Mouse (Mus musculus) liver, adult 2 months (tissue): ENCODE data around the gene Saa4. TPM values are rescaled to one million over a fixed set of nuclear protein-coding genes. Genes with fewer than 3 reads are reported as not detected.

Experiments
- DNase-seq: peaks from one replicate; pipeline ENCODE4 v3.0.0-alpha.2; 2011; ENCODE audit warnings: low read depth, low spot score; ENCODE audit errors: extremely low read depth
- H3K27ac ChIP-seq: fragments of 200-500 bp; replicated peaks from 2 replicates; pipeline ENCODE4 v1.5.1; 2012; ENCODE audit warnings: low read depth, mild to moderate bottlenecking, control low read depth, inconsistent platforms, low read length; ENCODE audit not compliant: insufficient read depth
- H3K27me3 ChIP-seq: fragments of 200-500 bp; 2 replicates; pipeline ENCODE4 v1.6.1; 2012; ENCODE audit warnings: mild to moderate bottlenecking, moderate library complexity, low read length, inconsistent platforms; ENCODE audit not compliant: control insufficient read depth, insufficient read depth
- H3K36me3 ChIP-seq: fragments of 200-500 bp; 2 replicates; pipeline ENCODE4 v1.6.1; 2012; ENCODE audit warnings: low read length, inconsistent platforms; ENCODE audit not compliant: control insufficient read depth, insufficient read depth
- H3K4me1 ChIP-seq: fragments of 200-500 bp; 2 replicates; pipeline ENCODE4 v1.6.1; 2011; ENCODE audit warnings: low read length; ENCODE audit not compliant: control insufficient read depth, insufficient read depth
- H3K4me3 ChIP-seq: fragments of 200-500 bp; 2 replicates; pipeline ENCODE4 v1.5.1; 2011; ENCODE audit warnings: low read depth, mild to moderate bottlenecking, control low read depth, low read length, moderate library complexity; ENCODE audit not compliant: insufficient read depth
- H3K79me2 ChIP-seq: fragments of 200-500 bp; 2 replicates; pipeline ENCODE4 v1.6.1; 2012; ENCODE audit warnings: inconsistent platforms, mild to moderate bottlenecking, low read length, moderate library complexity; ENCODE audit not compliant: control insufficient read depth, insufficient read depth
- H3K9ac ChIP-seq: fragments of 200-500 bp; 2 replicates; pipeline ENCODE4 v1.6.1; 2012; ENCODE audit warnings: low read depth, mild to moderate bottlenecking, control low read depth, inconsistent platforms, low read length
- CTCF ChIP-seq: fragments of 200-500 bp; IDR thresholded peaks from 2 replicates; pipeline ENCODE4 v1.5.1; 2011; ENCODE audit warnings: low read depth, low read length, control low read depth
- POLR2A ChIP-seq: fragments of 200-500 bp; IDR thresholded peaks from 2 replicates; pipeline ENCODE4 v1.6.1; 2011; ENCODE audit warnings: low read length, control low read depth; ENCODE audit not compliant: insufficient read depth; ENCODE audit errors: extremely low read depth
- WGBS: fragments of 180-500 bp; shearing (Covaris S2); methylation state at CpG from one replicate; pipeline ENCODE4 v1.1.7; 2018; 5-methylcytosine and 5-hydroxymethylcytosine counted together
- polyA plus RNA-seq: library from polyadenylated mRNA; depleted of rRNA; stranded (reverse); fragments of >200 nt; gene quantifications from 2 replicates; pipeline ENCODE4 v1.2.3, GENCODE M21; 2012; rRNA removed
- total RNA-seq: library from RNA; depleted of rRNA; stranded (reverse); fragments of >200 nt; gene quantifications from 2 replicates; pipeline ENCODE4 v1.2.3, GENCODE M21; 2014; rRNA removed

Gene Saa4
- total and polyA plus RNA-seq, 2 experiments, result 80.9 to 103 TPM

- Histone ChIP-seq H3K27ac (no peak overlapping the region), H3K79me2 (no peaks in the 10 kb centered on the region), H3K4me1 (no peaks in the 10 kb centered on the region), H3K27me3 (no peaks in the 10 kb centered on the region), H3K36me3 (no peaks in the 10 kb centered on the region), H3K4me3 (no peak overlapping the region), H3K9ac (no peak overlapping the region)
- DNase-seq, result no peak
- 85% methylated on average over 3 of the region's 3 CpGs for WGBS
- TF ChIP-seq POLR2A (no peak), CTCF (no peak)
Observed at GRCm38 (mm10) chr7:46678417-46678816, 54.0 kb downstream of the Saa4 start.

Other genes starting within 250 kb of the Saa4 start
- 4.9 and 6.6 TPM in 2 replicates for gene Sergef, start 92.8 kb downstream of the Saa4 start, total RNA-seq
- gene Sergef, start 92.8 kb downstream of the Saa4 start, polyA plus RNA-seq, result 5.4 and 7.5 TPM in 2 replicates
- not detected in 2 replicates for gene Tph1, start 60.1 kb downstream of the Saa4 start, total RNA-seq
- not detected in 2 replicates for gene Tph1, start 60.1 kb downstream of the Saa4 start, polyA plus RNA-seq
- 2.8 and 2.9 TPM in 2 replicates for gene Saal1, start 21.9 kb downstream of the Saa4 start, total RNA-seq
- 2.5 and 2.7 TPM in 2 replicates for gene Saal1, start 21.9 kb downstream of the Saa4 start, polyA plus RNA-seq
- 7.8 and 10.1 TPM in 2 replicates for gene Saa3, start 16.9 kb downstream of the Saa4 start, total RNA-seq
- 3.5 and 3.8 TPM in 2 replicates for gene Saa3, start 16.9 kb downstream of the Saa4 start, polyA plus RNA-seq
- 18.9 and 23.7 TPM in 2 replicates for gene Saa1, start 10.4 kb upstream of the Saa4 start, total RNA-seq
- 22.0 and 30.0 TPM in 2 replicates for gene Saa1, start 10.4 kb upstream of the Saa4 start, polyA plus RNA-seq
- 16.0 and 25.5 TPM in 2 replicates for gene Saa2, start 19.2 kb upstream of the Saa4 start, total RNA-seq
- 12.5 and 13.3 TPM in 2 replicates for gene Saa2, start 19.2 kb upstream of the Saa4 start, polyA plus RNA-seq
- gene Hps5, start 63.5 kb upstream of the Saa4 start, total RNA-seq, result 11.3 and 11.8 TPM in 2 replicates
- 7.3 and 9.0 TPM in 2 replicates for gene Hps5, start 63.5 kb upstream of the Saa4 start, polyA plus RNA-seq
- gene Gtf2h1, start 63.5 kb upstream of the Saa4 start, total RNA-seq, result 30.9 and 33.2 TPM in 2 replicates
- gene Gtf2h1, start 63.5 kb upstream of the Saa4 start, polyA plus RNA-seq, result 6.3 and 6.7 TPM in 2 replicates
- gene Ldha, start 108.9 kb upstream of the Saa4 start, total RNA-seq, result 442 and 520 TPM in 2 replicates
- 594 and 718 TPM in 2 replicates for gene Ldha, start 108.9 kb upstream of the Saa4 start, polyA plus RNA-seq
- gene Ldhc, start 128.6 kb upstream of the Saa4 start, total RNA-seq, result not detected in 2 replicates
- gene Ldhc, start 128.6 kb upstream of the Saa4 start, polyA plus RNA-seq, result not detected in 2 replicates
- gene Tsg101, start 187.4 kb upstream of the Saa4 start, total RNA-seq, result 19.5 and 20.3 TPM in 2 replicates
- gene Tsg101, start 187.4 kb upstream of the Saa4 start, polyA plus RNA-seq, result 33.4 and 43.6 TPM in 2 replicates
- gene Uevld, start 225.9 kb upstream of the Saa4 start, total RNA-seq, result 9.8 and 10.2 TPM in 2 replicates
- gene Uevld, start 225.9 kb upstream of the Saa4 start, polyA plus RNA-seq, result 2.7 and 3.0 TPM in 2 replicates